Mouse (Mus musculus) bone marrow macrophage, adult 2 months (primary cell): ENCODE measurements around the gene Btg4.

ENCODE experiments used
- CTCF ChIP-seq: IDR thresholded peaks from 2 replicates; pipeline ENCODE4 v1.5.1; 2012; ENCODE audit warnings: low read depth, mild to moderate bottlenecking, low read length, moderate library complexity
- POLR2A ChIP-seq: IDR thresholded peaks from 2 replicates; pipeline ENCODE4 v1.6.1; 2012; ENCODE audit warnings: mild to moderate bottlenecking, low read depth, low read length, borderline replicate concordance

GRCm38 (mm10) chr9:51105751-51106150 is 45.0 kb downstream of the Btg4 start:
- no peak for TF ChIP-seq CTCF
- TF ChIP-seq POLR2A, result no peak
